Mouse (Mus musculus) forebrain, postnatal 0 days (tissue): ENCODE data around the gene Rnf144b. TPM values are rescaled to one million over a fixed set of nuclear protein-coding genes. Genes with fewer than 3 reads are reported as not detected.

Experiments
- ATAC-seq: fragments of 200-750 bp; cut with Nextera tagmentation; 2 replicates; pipeline ENCODE4 v1.8.0; 2017; ENCODE audit warnings: mild to moderate bottlenecking, moderate library complexity
- DNase-seq: peaks from one replicate; pipeline ENCODE4 v3.0.0-alpha.2; 2015
- H3K27ac ChIP-seq: fragments of 300-500 bp; sonication (generic); 2 replicates; pipeline ENCODE4 v1.5.1; 2014; ENCODE audit warnings: low read depth, mild to moderate bottlenecking, antibody characterized with exemption, low read length, moderate library complexity, mixed read lengths
- H3K27me3 ChIP-seq: fragments of 300-500 bp; sonication (generic); 2 replicates; pipeline ENCODE4 v1.6.1; 2014; ENCODE audit warnings: mild to moderate bottlenecking, low read length, mixed read lengths; ENCODE audit not compliant: insufficient read depth
- H3K36me3 ChIP-seq: fragments of 300-500 bp; sonication (generic); 2 replicates; pipeline ENCODE4 v1.6.1; 2014; ENCODE audit warnings: mild to moderate bottlenecking, moderate library complexity; ENCODE audit not compliant: insufficient read depth
- H3K4me1 ChIP-seq: fragments of 300-500 bp; sonication (generic); 2 replicates; pipeline ENCODE4 v1.6.1; 2014; ENCODE audit warnings: antibody characterized with exemption; ENCODE audit not compliant: insufficient read depth
- H3K4me2 ChIP-seq: fragments of 300-500 bp; sonication (generic); 2 replicates; pipeline ENCODE4 v1.6.1; 2014; ENCODE audit warnings: low read depth, mild to moderate bottlenecking, moderate library complexity
- H3K4me3 ChIP-seq: fragments of 300-500 bp; sonication (generic); 2 replicates; pipeline ENCODE4 v1.5.1; 2014; ENCODE audit warnings: low read depth, low read length, mixed read lengths
- H3K9ac ChIP-seq: fragments of 300-500 bp; sonication (generic); 2 replicates; pipeline ENCODE4 v1.6.1; 2014; ENCODE audit warnings: mild to moderate bottlenecking
- H3K9me3 ChIP-seq: fragments of 300-500 bp; sonication (generic); 2 replicates; pipeline ENCODE4 v1.6.1; 2016; ENCODE audit warnings: low read length
- CTCF ChIP-seq: sonication (generic); IDR thresholded peaks from 2 replicates; pipeline ENCODE4 v1.5.1; 2016; ENCODE audit warnings: antibody characterized with exemption, control low read depth, low read depth
- WGBS: fragments of 180-500 bp; shearing (Covaris S2); extraction: QIAGEN DNeasy Blood & Tissue Kit; methylation state at CpG from one replicate; pipeline ENCODE4 v1.1.7; 2014; 5-methylcytosine and 5-hydroxymethylcytosine counted together
- polyA plus RNA-seq: library from polyadenylated mRNA; unstranded; fragments of >200 nt; fragmentation: Nextera tagmentation; extraction: Ambion mirVana; gene quantifications from 2 replicates; pipeline ENCODE4 v1.2.1, GENCODE M21; 2015
- total RNA-seq: library from RNA; depleted of rRNA; stranded (reverse); fragments of >200 nt; gene quantifications from 2 replicates; pipeline ENCODE4 v1.2.3, GENCODE M21; 2014

Gene Rnf144b
- total and polyA plus RNA-seq, 2 experiments from 2014 or later = 1.5 to 4.0 TPM

- Histone ChIP-seq H3K4me1 (no peaks in the 10 kb centered on the region; the same call in 1 of the 2 replicates), H3K27me3 (peaks cover 14% of the 10 kb centered on the region; the same call in 1 of the 2 replicates), H3K4me2 (no peak overlapping the region), H3K27ac (no peak overlapping the region), H3K4me3 (no peak overlapping the region), H3K36me3 (no peaks in the 10 kb centered on the region), H3K9ac (no peak overlapping the region), H3K9me3 (no peaks in the 10 kb centered on the region)
- WGBS = 91% methylated on average over 7 of the region's 7 CpGs
- TF ChIP-seq CTCF = no peak
- ATAC-seq = no peak
- DNase-seq = no peak
These were observed 67.5 kb downstream of the Rnf144b start for GRCm38 (mm10) chr13:47189971-47190370.

- Histone ChIP-seq H3K27me3 (peaks cover 18% of the 10 kb centered on the region; the same call in 1 of the 2 replicates), H3K9ac (no peak overlapping the region), H3K4me1 (no peaks in the 10 kb centered on the region; the same call in 1 of the 2 replicates), H3K27ac (no peak overlapping the region), H3K9me3 (no peaks in the 10 kb centered on the region), H3K36me3 (no peaks in the 10 kb centered on the region), H3K4me3 (no peak overlapping the region), H3K4me2 (no peak overlapping the region)
- WGBS = 85% methylated on average over 2 of the region's 2 CpGs
- DNase-seq = no peak
- TF ChIP-seq CTCF = no peak
- no peak for ATAC-seq
These were observed 69.7 kb downstream of the Rnf144b start for GRCm38 (mm10) chr13:47192200-47192599.

DNA sequence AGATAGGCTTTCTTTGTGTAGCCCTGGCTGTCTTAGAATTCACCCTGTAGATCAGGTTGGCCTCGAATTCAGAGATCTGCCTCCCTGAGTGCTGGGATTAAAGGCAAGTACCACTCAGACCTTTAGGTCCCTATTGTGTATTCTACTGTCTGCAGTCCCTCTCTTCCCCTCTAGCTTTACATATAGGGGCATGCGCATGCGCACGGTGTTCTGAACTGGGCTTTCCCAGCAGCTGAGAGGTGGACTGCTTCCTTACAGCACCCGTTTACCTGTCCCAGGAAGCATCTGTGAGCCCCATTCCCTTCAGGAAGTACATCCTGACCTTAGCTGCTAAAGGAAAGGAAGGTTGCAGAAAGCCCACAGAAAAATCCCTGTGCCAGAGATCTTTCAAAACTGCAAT lies 70.3 kb downstream of the Rnf144b start:
- ATAC-seq = no peak
- WGBS = 75% methylated on average over 5 of the region's 5 CpGs

GRCm38 (mm10) chr13:47193326-47194153 lies 71.1 kb downstream of the Rnf144b start:
- H3K9me3 ChIP-seq = no peaks in the 10 kb centered on the region

More for the DNA sequence above, 70.3 kb downstream of the Rnf144b start:
- Histone ChIP-seq H3K27ac (no peak overlapping the region), H3K27me3 (peaks cover 18% of the 10 kb centered on the region; the same call in 1 of the 2 replicates), H3K36me3 (no peaks in the 10 kb centered on the region), H3K9me3 (no peaks in the 10 kb centered on the region), H3K4me2 (no peak overlapping the region), H3K9ac (no peak overlapping the region), H3K4me1 (no peaks in the 10 kb centered on the region; the same call in 1 of the 2 replicates), H3K4me3 (no peak overlapping the region)
- DNase-seq = no peak
- no peak for TF ChIP-seq CTCF

GRCm38 (mm10) chr13:47194695-47195094 lies 72.2 kb downstream of the Rnf144b start:
- Histone ChIP-seq H3K4me1 (no peaks in the 10 kb centered on the region; the same call in 1 of the 2 replicates), H3K4me3 (peak overlapping the region; percentile 51), H3K27me3 (peaks cover 18% of the 10 kb centered on the region; the same call in 1 of the 2 replicates), H3K9me3 (no peaks in the 10 kb centered on the region), H3K4me2 (peak overlapping the region; percentile 94), H3K36me3 (no peaks in the 10 kb centered on the region), H3K9ac (no peak overlapping the region), H3K27ac (no peak overlapping the region)
- ATAC-seq = no peak
- WGBS = 32% methylated on average over 11 of the region's 11 CpGs
- no peak for DNase-seq
- no peak for TF ChIP-seq CTCF

More at GRCm38 (mm10) chr13:47193326-47194153, 71.1 kb downstream of the Rnf144b start:
- 9% methylated on average over 32 of the region's 32 CpGs for WGBS
- Histone ChIP-seq H3K27me3 (peaks cover 18% of the 10 kb centered on the region; the same call in 1 of the 2 replicates), H3K9ac (peak overlapping the region; percentile 40), H3K36me3 (no peaks in the 10 kb centered on the region), H3K4me1 (no peaks in the 10 kb centered on the region; the same call in 1 of the 2 replicates), H3K4me2 (peak overlapping the region; percentile 94), H3K4me3 (peak overlapping the region; percentile 51), H3K27ac (no peak overlapping the region; the same call in 1 of the 2 replicates)
- TF ChIP-seq CTCF = no peak
- peak; percentile 50 for DNase-seq
- peak; percentile 47; the same call in 1 of the 2 replicates for ATAC-seq

- no peak overlapping the region for H3K27ac ChIP-seq
- TF ChIP-seq CTCF = no peak
- no peak overlapping the region for H3K4me2 ChIP-seq
- H3K9me3 ChIP-seq = no peaks in the 10 kb centered on the region
- no peak overlapping the region for H3K4me3 ChIP-seq
- peaks cover 18% of the 10 kb centered on the region; the same call in 1 of the 2 replicates for H3K27me3 ChIP-seq
- no peaks in the 10 kb centered on the region; the same call in 1 of the 2 replicates for H3K4me1 ChIP-seq
- no peak for DNase-seq
- no peaks in the 10 kb centered on the region for H3K36me3 ChIP-seq
- WGBS = 39% methylated on average over 4 of the region's 4 CpGs
- no peak overlapping the region for H3K9ac ChIP-seq
- no peak for ATAC-seq
These were observed 73.0 kb downstream of the Rnf144b start for GRCm38 (mm10) chr13:47195491-47195890.

GRCm38 (mm10) chr13:47200011-47200670 lies 77.7 kb downstream of the Rnf144b start:
- no peak overlapping the region for H3K4me3 ChIP-seq
- no peaks in the 10 kb centered on the region for H3K9me3 ChIP-seq
- 0 out of 2 replicates have a peak, but pooled peaks cover 2% of the 10 kb centered on the region for H3K27me3 ChIP-seq
- TF ChIP-seq CTCF = no peak
- H3K27ac ChIP-seq = no peak overlapping the region
- no peak overlapping the region for H3K4me2 ChIP-seq
- H3K9ac ChIP-seq = no peak overlapping the region
- no peaks in the 10 kb centered on the region for H3K36me3 ChIP-seq
- H3K4me1 ChIP-seq = no peaks in the 10 kb centered on the region
- WGBS = 91% methylated on average over 12 of the region's 12 CpGs
- DNase-seq = no peak
- no peak for ATAC-seq
